Mouse (Mus musculus): ENCODE measurements around the gene Tm4sf4. TPM values are rescaled to one million over a fixed set of nuclear protein-coding genes. Genes with fewer than 3 reads are reported as not detected.

Gene Tm4sf4
- polyA plus RNA-seq, 2 experiments from 2014 or later = not detected

DNA sequence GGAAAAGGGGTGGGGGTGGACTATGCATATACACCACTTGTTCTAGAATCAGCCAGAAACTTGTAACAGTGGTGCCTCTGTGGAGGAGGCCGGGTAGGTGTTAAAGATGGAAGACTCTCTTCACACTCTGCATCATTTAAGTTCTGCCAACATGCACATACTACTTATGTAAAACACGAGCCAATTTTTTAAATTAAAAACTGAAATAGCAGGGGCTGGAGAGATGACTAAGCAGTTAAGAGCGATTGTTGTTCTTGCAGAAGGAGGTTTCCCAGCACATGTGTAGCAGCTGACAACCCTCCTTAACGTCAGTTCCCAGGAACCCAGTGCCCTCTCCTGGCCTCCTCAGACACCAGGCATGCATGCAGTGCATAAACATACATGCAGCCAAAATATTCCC is 55.5 kb downstream of the Tm4sf4 start:
- ATAC-seq = no peak

DNA sequence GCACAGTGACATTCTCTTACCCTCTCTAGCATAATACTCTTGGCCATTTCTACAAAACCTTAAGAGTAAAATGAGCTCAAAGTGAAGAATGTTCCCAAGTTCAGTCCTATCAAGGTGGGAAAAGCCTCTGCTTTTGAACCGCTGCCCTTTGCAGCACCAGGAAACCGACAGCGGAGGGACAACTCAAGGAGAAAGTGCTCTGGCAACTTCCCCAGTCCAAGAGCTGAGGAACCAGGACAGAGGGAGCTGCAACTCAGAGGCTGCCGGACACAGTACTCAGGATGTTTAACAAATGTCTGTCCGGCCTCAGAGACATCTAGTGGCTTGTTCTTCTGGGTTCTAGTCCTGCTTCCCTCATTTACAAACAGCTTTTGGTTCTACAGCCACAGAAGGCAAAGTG is 56.9 kb downstream of the Tm4sf4 start:
- ATAC-seq = no peak

DNA sequence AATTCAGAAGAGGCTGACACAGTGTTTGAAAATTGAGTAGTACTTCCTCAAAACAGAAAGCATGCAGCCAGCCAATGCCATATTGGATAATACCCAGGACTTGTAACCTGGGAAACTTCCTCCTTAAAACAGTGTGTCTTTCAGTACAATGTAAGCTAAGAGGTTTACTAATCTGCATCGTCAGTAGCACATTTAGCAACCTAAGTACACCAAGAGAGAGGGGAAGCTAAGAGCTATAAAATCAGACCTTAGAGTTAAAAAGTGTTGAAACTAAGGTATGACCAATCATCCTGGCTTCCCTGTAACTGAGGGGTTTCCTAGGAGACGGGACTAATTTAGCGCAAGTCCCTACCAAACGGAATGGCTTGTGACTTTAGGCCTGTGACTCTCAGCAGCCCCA is 61.0 kb downstream of the Tm4sf4 start:
- ATAC-seq = no peak

DNA sequence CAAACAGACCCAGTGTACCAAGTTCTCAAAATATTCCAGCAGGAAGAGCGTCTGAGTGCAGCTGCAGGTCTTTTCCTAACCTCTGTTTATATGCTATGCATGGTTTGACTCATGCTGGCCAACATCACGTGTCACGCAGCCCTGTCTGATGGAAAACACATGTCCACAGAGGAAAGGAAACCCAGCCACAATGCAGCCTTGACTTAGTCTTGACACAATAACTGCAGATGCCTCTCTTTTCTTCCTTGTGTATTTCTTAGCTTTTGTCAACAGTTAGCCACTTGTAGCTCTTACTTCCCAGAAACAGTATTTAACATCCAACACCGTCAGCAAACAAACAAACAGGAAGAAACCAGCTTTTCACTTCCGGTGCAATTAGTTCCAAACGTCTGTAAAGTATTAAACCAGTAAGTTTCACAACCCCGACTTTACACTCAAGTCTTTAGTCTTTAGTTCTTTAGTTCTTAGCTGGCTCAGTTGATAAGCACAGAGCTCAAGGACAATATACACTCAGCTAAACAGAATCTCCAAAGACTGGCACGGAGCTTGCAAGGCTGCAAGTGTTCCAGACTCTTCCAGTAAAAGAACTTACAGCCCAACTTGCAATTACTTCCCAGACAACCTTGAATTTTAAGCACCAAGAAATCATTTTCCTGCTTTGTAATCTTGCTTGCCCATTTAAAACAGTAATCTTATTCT is 62.5 kb downstream of the Tm4sf4 start:
- ATAC-seq = no peak

Other genes starting within 250 kb of the Tm4sf4 start
- under 1 TPM in 1 of 2 experiments, not detected in 1; 0.30 TPM for gene Tm4sf1, start 123.3 kb upstream of the Tm4sf4 start, polyA plus RNA-seq (2017; shearing (Covaris generic))
- not detected for gene Wwtr1, start 150.6 kb downstream of the Tm4sf4 start, polyA plus RNA-seq (2017; shearing (Covaris generic))
- gene Commd2, start 226.4 kb downstream of the Tm4sf4 start, polyA plus RNA-seq (2017; shearing (Covaris generic)) = 10 to 100 TPM; 72.6 to 80.7 TPM

All from CD4-positive, CD25-positive, alpha-beta regulatory T cell, adult 4 months (primary cell).